Mouse (Mus musculus) forebrain, embryonic 16.5 days (tissue): Measurements from ENCODE around the gene Sorbs2. TPM values are rescaled to one million over a fixed set of nuclear protein-coding genes. Genes with fewer than 3 reads are reported as not detected.

Source experiments
- ATAC-seq: fragments of 200-750 bp; cut with Nextera tagmentation; 2 replicates; pipeline ENCODE4 v1.8.0; 2017; ENCODE audit warnings: mild to moderate bottlenecking, moderate library complexity
- H3K27ac ChIP-seq: fragments of 300-500 bp; sonication (generic); 2 replicates; pipeline ENCODE4 v1.5.1; 2014; ENCODE audit warnings: low read length, control low read depth
- H3K27me3 ChIP-seq: fragments of 300-500 bp; sonication (generic); replicated peaks from 2 replicates; pipeline ENCODE4 v1.6.1; 2014; ENCODE audit warnings: low read length; ENCODE audit not compliant: control insufficient read depth, insufficient read depth
- H3K36me3 ChIP-seq: fragments of 300-500 bp; sonication (generic); 2 replicates; pipeline ENCODE4 v1.6.1; 2014; ENCODE audit not compliant: control insufficient read depth, insufficient read depth
- H3K4me1 ChIP-seq: fragments of 300-500 bp; sonication (generic); replicated peaks from 2 replicates; pipeline ENCODE4 v1.6.1; 2014; ENCODE audit warnings: low read length; ENCODE audit not compliant: control insufficient read depth, insufficient read depth
- H3K4me2 ChIP-seq: fragments of 300-500 bp; sonication (generic); 2 replicates; pipeline ENCODE4 v1.6.1; 2014; ENCODE audit warnings: mild to moderate bottlenecking, low read length, control low read depth
- H3K4me3 ChIP-seq: fragments of 300-500 bp; sonication (generic); replicated peaks from 2 replicates; pipeline ENCODE4 v1.5.1; 2014; ENCODE audit warnings: mild to moderate bottlenecking, low read length, control low read depth
- H3K9ac ChIP-seq: fragments of 300-500 bp; sonication (generic); replicated peaks from 2 replicates; pipeline ENCODE4 v1.6.1; 2014; ENCODE audit warnings: low read depth, low read length, control low read depth
- H3K9me3 ChIP-seq: fragments of 300-500 bp; sonication (generic); 2 replicates; pipeline ENCODE4 v1.6.1; 2016; ENCODE audit warnings: low read length; ENCODE audit not compliant: control insufficient read depth
- WGBS: fragments of 180-500 bp; shearing (Covaris S2); extraction: QIAGEN DNeasy Blood & Tissue Kit; methylation state at CpG from one replicate; pipeline ENCODE4 v1.1.7; 2014; 5-methylcytosine and 5-hydroxymethylcytosine counted together
- polyA plus RNA-seq: library from polyadenylated mRNA; unstranded; fragments of >200 nt; fragmentation: Nextera tagmentation; extraction: Ambion mirVana; gene quantifications from 2 replicates; pipeline ENCODE4 v1.2.1, GENCODE M21; 2015

Gene Sorbs2
- polyA plus RNA-seq, 1 experiment from 2014 or later: 92.6 TPM

- H3K36me3 ChIP-seq: no peaks in the 10 kb centered on the region
- ATAC-seq: no peak
Measured at GRCm38 (mm10) chr8:45587011-45587410, 79.4 kb downstream of the Sorbs2 start.

GRCm38 (mm10) chr8:45591888-45592287 lies 84.3 kb downstream of the Sorbs2 start:
- Histone ChIP-seq H3K9me3 (no peaks in the 10 kb centered on the region), H3K27ac (no peak overlapping the region), H3K4me3 (no peak overlapping the region), H3K4me2 (no peak overlapping the region), H3K27me3 (no peaks in the 10 kb centered on the region), H3K36me3 (no peaks in the 10 kb centered on the region), H3K4me1 (peaks cover 9% of the 10 kb centered on the region), H3K9ac (no peak overlapping the region)
- ATAC-seq: peak; percentile 75
- 40% methylated on average over 4 of the region's 4 CpGs for WGBS

More at GRCm38 (mm10) chr8:45587011-45587410, 79.4 kb downstream of the Sorbs2 start:
- no peak overlapping the region for H3K9ac ChIP-seq
- H3K4me1 ChIP-seq: peaks cover 12% of the 10 kb centered on the region
- H3K9me3 ChIP-seq: no peaks in the 10 kb centered on the region
- no peak overlapping the region for H3K27ac ChIP-seq
- H3K27me3 ChIP-seq: no peaks in the 10 kb centered on the region
- no peak overlapping the region for H3K4me3 ChIP-seq
- 94% methylated on average over 9 of the region's 9 CpGs for WGBS
- no peak overlapping the region for H3K4me2 ChIP-seq

- Histone ChIP-seq H3K36me3 (no peaks in the 10 kb centered on the region), H3K4me1 (peaks cover 5% of the 10 kb centered on the region), H3K27me3 (no peaks in the 10 kb centered on the region), H3K9me3 (no peaks in the 10 kb centered on the region), H3K4me2 (no peak overlapping the region), H3K9ac (no peak overlapping the region), H3K4me3 (no peak overlapping the region), H3K27ac (no peak overlapping the region)
- 95% methylated on average over 5 of the region's 5 CpGs for WGBS
- ATAC-seq: no peak
Measured at GRCm38 (mm10) chr8:45593711-45594110, 86.1 kb downstream of the Sorbs2 start.

GRCm38 (mm10) chr8:45595983-45596382 lies 88.4 kb downstream of the Sorbs2 start:
- no peak overlapping the region for H3K9ac ChIP-seq
- no peaks in the 10 kb centered on the region for H3K27me3 ChIP-seq
- WGBS: 85% methylated on average over 1 of the region's 1 CpGs
- no peak overlapping the region for H3K4me2 ChIP-seq
- H3K4me3 ChIP-seq: no peak overlapping the region
- H3K27ac ChIP-seq: no peak overlapping the region
- no peaks in the 10 kb centered on the region for H3K36me3 ChIP-seq
- no peaks in the 10 kb centered on the region for H3K9me3 ChIP-seq
- H3K4me1 ChIP-seq: peaks cover 5% of the 10 kb centered on the region
- ATAC-seq: no peak

GRCm38 (mm10) chr8:45596591-45596990 lies 89.0 kb downstream of the Sorbs2 start:
- no peak for ATAC-seq
- no peak overlapping the region for H3K9ac ChIP-seq
- H3K4me2 ChIP-seq: no peak overlapping the region
- H3K27me3 ChIP-seq: no peaks in the 10 kb centered on the region
- WGBS: 93% methylated on average over 2 of the region's 2 CpGs
- no peak overlapping the region for H3K27ac ChIP-seq
- H3K9me3 ChIP-seq: no peaks in the 10 kb centered on the region
- H3K4me3 ChIP-seq: no peak overlapping the region
- no peaks in the 10 kb centered on the region for H3K36me3 ChIP-seq
- H3K4me1 ChIP-seq: peaks cover 5% of the 10 kb centered on the region

DNA sequence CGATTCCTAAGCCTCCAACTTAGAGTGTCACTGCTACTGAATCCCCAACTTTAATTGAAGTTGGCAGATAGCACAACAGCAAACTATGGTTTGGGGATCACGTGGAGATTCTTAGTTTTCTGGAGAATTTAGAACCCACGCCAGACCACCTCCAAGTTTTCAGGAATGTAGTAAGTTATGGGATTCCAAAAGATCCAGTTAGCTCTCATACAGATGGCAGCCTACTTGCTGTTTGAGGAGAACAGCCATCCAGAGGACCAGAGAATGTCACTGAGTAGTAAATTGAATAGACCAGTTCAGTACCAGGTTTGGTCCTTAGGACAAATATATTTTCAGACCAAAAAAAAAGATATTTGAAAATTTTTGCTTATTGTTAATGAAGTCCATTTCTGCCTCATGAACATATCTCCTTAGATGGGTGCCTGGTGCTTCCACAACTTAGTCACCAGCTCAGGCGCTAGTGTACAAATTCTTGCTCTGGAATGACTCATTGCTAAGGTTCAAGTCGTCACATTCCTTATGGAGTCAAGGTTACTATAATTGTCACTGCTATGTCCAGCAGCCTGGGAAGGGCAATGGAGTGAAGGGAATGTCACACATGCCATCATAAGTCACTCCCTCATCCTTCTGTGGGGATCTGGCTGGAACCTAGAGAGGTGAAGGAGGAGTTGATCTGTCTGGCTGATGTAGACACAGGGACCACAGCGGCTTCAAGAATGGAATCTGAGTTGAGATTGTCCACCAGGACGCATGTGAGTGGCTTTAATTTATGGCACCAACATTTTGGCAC lies 90.2 kb downstream of the Sorbs2 start:
- ATAC-seq: no peak
- Histone ChIP-seq H3K4me2 (no peak overlapping the region), H3K4me3 (no peak overlapping the region), H3K9ac (no peak overlapping the region), H3K36me3 (no peaks in the 10 kb centered on the region), H3K27me3 (no peaks in the 10 kb centered on the region), H3K4me1 (0 out of 2 replicates have a peak, but pooled peaks cover 5% of the 10 kb centered on the region), H3K9me3 (no peaks in the 10 kb centered on the region), H3K27ac (no peak overlapping the region)
- WGBS: 88% methylated on average over 7 of the region's 7 CpGs

DNA sequence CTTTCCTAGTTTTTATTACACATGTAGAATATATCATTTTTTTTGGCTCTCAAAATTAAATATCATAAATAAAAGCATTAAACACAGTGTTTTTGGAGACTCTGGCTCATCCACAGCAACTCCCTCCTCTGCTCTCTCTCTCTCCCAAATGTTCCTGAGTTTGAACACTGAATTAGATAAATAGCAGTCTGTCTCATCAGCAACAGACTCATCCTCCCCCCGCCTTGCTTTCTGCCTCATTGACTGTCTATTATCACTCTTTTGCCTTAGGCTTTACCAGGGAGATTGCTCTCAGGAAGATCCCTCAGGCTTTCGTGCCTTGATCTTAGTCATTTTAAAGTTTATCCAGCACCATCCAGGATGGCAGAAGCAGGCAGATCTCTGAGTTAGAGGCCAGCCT lies 91.3 kb downstream of the Sorbs2 start:
- 62% methylated on average over 2 of the region's 2 CpGs for WGBS
- H3K9me3 ChIP-seq: no peaks in the 10 kb centered on the region
- no peaks in the 10 kb centered on the region for H3K27me3 ChIP-seq
- no peak overlapping the region for H3K27ac ChIP-seq
- no peak overlapping the region for H3K4me2 ChIP-seq
- no peaks in the 10 kb centered on the region for H3K36me3 ChIP-seq
- no peak overlapping the region for H3K9ac ChIP-seq
- H3K4me3 ChIP-seq: no peak overlapping the region
- 0 out of 2 replicates have a peak, but pooled peaks cover 5% of the 10 kb centered on the region for H3K4me1 ChIP-seq
- no peak for ATAC-seq

DNA sequence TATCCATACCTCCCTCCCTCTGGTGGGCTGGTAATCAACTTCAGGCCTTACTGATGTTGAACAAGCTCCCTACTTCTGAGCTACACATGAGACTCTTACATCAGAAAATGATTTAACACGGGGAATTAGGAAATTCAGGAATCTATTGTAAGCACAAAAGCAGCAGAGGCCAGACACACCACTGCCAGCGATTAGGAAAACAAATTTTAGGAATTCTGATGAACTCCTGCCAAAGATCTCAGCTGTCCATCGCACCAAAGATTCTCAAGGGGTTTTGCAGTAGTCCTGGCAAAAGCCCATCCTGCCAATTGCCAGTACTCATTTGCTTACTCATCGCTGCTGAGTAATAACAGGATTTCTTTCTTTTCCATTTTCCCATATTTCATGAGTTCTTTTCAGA lies 94.4 kb downstream of the Sorbs2 start:
- ATAC-seq: no peak
- Histone ChIP-seq H3K9ac (no peak overlapping the region), H3K9me3 (no peaks in the 10 kb centered on the region), H3K27me3 (no peaks in the 10 kb centered on the region), H3K4me1 (0 out of 2 replicates have a peak, but pooled peaks cover 5% of the 10 kb centered on the region), H3K4me2 (no peak overlapping the region), H3K4me3 (no peak overlapping the region), H3K36me3 (no peaks in the 10 kb centered on the region), H3K27ac (no peak overlapping the region)
- 50% methylated on average over 4 of the region's 4 CpGs for WGBS

DNA sequence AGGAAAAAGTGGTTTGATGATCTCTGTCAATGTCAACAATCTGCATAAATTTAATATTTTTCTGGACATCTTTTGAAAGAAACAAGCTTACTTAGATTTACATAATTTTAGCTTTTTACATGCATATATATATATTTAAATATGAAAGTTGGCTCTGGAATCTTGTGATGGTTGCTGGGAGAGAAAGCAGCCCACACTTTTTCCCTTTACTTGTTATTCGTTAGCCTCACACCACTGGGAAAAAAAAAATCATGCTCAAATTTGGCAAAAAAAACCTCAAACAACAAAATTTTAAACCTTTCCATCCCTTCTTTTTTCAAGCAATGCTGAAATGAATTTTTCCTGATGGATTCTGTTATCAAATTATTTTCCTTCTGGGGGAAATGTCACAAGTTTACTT lies 97.8 kb downstream of the Sorbs2 start:
- WGBS: 70% methylated on average over 1 of the region's 1 CpGs
- Histone ChIP-seq H3K9ac (no peak overlapping the region), H3K4me3 (no peak overlapping the region), H3K4me2 (no peak overlapping the region), H3K27me3 (no peaks in the 10 kb centered on the region), H3K9me3 (no peaks in the 10 kb centered on the region), H3K36me3 (no peaks in the 10 kb centered on the region), H3K27ac (no peak overlapping the region), H3K4me1 (peaks cover 9% of the 10 kb centered on the region; the same call in 1 of the 2 replicates)
- no peak for ATAC-seq
